Mouse (Mus musculus) stomach, postnatal 0 days (tissue): ENCODE data around the gene Col6a5. TPM values are rescaled to one million over a fixed set of nuclear protein-coding genes. Genes with fewer than 3 reads are reported as not detected.

ENCODE experiments used
- ATAC-seq: fragments of 200-750 bp; cut with Nextera tagmentation; 2 replicates; pipeline ENCODE4 v1.8.0; 2017; ENCODE audit not compliant: low FRiP score, low TSS enrichment
- DNase-seq: peaks from one replicate; pipeline ENCODE4 v3.0.0-alpha.2; 2016; ENCODE audit warnings: low spot score
- H3K27ac ChIP-seq: fragments of 300-500 bp; sonication (generic); replicated peaks from 2 replicates; pipeline ENCODE4 v1.5.1; 2014; ENCODE audit warnings: mild to moderate bottlenecking, control low read depth
- H3K27me3 ChIP-seq: fragments of 300-500 bp; sonication (generic); 2 replicates; pipeline ENCODE4 v1.6.1; 2014; ENCODE audit warnings: low read length; ENCODE audit not compliant: control insufficient read depth, insufficient read depth
- H3K36me3 ChIP-seq: fragments of 300-500 bp; sonication (generic); 2 replicates; pipeline ENCODE4 v1.6.1; 2014; ENCODE audit warnings: low read length, mixed read lengths; ENCODE audit not compliant: control insufficient read depth, insufficient read depth
- H3K4me1 ChIP-seq: fragments of 300-500 bp; sonication (generic); replicated peaks from 2 replicates; pipeline ENCODE4 v1.6.1; 2014; ENCODE audit warnings: antibody characterized with exemption; ENCODE audit not compliant: control insufficient read depth, insufficient read depth
- H3K4me2 ChIP-seq: fragments of 300-500 bp; sonication (generic); replicated peaks from 2 replicates; pipeline ENCODE4 v1.6.1; 2014; ENCODE audit warnings: low read depth, mild to moderate bottlenecking, control low read depth, moderate library complexity
- H3K4me3 ChIP-seq: fragments of 300-500 bp; sonication (generic); 2 replicates; pipeline ENCODE4 v1.5.1; 2014; ENCODE audit warnings: low read depth, low read length, control low read depth
- H3K9ac ChIP-seq: fragments of 300-500 bp; sonication (generic); 2 replicates; pipeline ENCODE4 v1.6.1; 2014; ENCODE audit warnings: mild to moderate bottlenecking, low read length, control low read depth, mixed read lengths
- H3K9me3 ChIP-seq: fragments of 300-500 bp; sonication (generic); 2 replicates; pipeline ENCODE4 v1.6.1; 2016; ENCODE audit warnings: low read length; ENCODE audit not compliant: control insufficient read depth
- CTCF ChIP-seq: IDR thresholded peaks from 2 replicates; pipeline ENCODE4 v1.5.1; 2016; ENCODE audit warnings: antibody characterized with exemption, low read depth, mild to moderate bottlenecking, moderate library complexity
- EP300 ChIP-seq: optimal IDR thresholded peaks from 2 replicates; pipeline ENCODE3; 2016; ENCODE audit warnings: antibody characterized with exemption
- WGBS: fragments of 180-500 bp; shearing (Covaris S2); extraction: QIAGEN DNeasy Blood & Tissue Kit; methylation state at CpG from one replicate; pipeline ENCODE4 v1.1.7; 2014; 5-methylcytosine and 5-hydroxymethylcytosine counted together
- polyA plus RNA-seq: library from polyadenylated mRNA; unstranded; fragments of >200 nt; fragmentation: Nextera tagmentation; extraction: Ambion mirVana; gene quantifications from 2 replicates; pipeline ENCODE4 v1.2.1, GENCODE M21; 2015

The Col6a5 gene
- polyA plus RNA-seq, 1 experiment from 2014 or later = 2.9 TPM

DNA sequence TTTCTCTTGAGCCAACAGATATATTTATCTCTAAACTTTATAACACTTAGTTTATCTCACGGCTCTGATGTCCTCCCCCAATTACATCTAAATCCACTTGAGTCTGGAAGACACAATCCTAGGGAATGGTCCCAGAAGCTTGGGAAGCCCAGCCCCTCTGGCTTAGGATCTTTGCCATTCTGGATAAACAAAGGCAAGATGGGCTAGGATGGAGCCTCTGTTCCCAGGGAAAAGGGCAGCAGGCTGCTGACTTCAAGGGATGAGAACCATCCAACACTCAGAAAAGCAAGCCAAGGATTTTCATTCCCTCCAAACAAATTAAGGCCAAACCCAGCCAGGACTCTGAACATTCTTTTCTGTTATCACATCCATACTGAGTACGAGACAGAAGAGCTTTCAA, 51.1 kb downstream of the Col6a5 start:
- Histone ChIP-seq H3K4me3 (no peak overlapping the region), H3K4me1 (no peaks in the 10 kb centered on the region), H3K9me3 (no peaks in the 10 kb centered on the region), H3K4me2 (no peak overlapping the region), H3K36me3 (no peaks in the 10 kb centered on the region), H3K27me3 (no peaks in the 10 kb centered on the region), H3K9ac (no peak overlapping the region), H3K27ac (no peak overlapping the region)
- TF ChIP-seq CTCF (no peak), EP300 (no peak)
- DNase-seq = no peak
- WGBS = 39% methylated on average over 2 of the region's 2 CpGs
- no peak for ATAC-seq

DNA sequence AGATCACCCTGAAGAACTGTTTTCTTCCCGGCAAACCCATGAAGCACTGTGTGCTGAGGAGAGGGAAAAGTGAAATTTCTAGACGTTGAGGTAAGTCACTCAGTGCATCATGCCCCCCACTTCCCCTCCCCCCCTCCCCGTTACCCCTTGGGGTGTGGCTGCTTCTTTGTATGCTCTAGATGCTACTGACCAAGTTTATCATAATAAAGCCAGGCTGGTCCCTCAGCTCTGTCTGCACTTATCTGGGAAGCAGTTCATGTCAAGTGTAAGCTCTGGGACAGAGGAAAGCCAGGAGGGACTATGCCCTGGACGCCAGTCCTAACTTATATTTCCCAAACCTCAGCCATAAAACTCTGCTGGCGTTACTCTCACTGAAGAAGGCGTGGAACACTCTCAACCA, 53.0 kb downstream of the Col6a5 start:
- DNase-seq = no peak
- Histone ChIP-seq H3K27ac (no peak overlapping the region), H3K9me3 (no peaks in the 10 kb centered on the region), H3K27me3 (no peaks in the 10 kb centered on the region), H3K4me2 (no peak overlapping the region), H3K9ac (no peak overlapping the region), H3K36me3 (no peaks in the 10 kb centered on the region), H3K4me3 (no peak overlapping the region), H3K4me1 (no peaks in the 10 kb centered on the region)
- TF ChIP-seq EP300 (no peak), CTCF (no peak)
- WGBS = 81% methylated on average over 6 of the region's 6 CpGs
- ATAC-seq = no peak

DNA sequence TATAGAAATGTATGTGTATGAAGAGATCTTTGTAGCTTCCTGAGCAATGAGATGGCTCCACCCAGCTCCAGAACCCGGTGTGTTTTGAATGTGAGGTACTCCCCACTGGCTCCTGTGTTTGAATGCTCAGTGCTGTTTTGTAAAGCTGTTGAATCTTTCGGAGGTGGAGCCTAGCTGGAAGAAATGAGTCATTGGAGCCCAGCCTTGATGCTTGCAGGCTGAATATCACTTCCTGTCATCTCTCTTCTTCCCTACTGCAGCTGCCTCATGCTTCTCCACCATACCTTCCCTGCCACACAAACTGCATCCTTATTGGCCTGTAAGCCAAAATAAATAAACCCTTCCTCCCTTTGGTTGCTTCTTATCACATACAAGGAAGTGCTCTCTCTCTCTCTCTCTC, 72.9 kb downstream of the Col6a5 start:
- Histone ChIP-seq H3K27ac (no peak overlapping the region), H3K9me3 (no peaks in the 10 kb centered on the region), H3K27me3 (no peaks in the 10 kb centered on the region), H3K4me1 (no peaks in the 10 kb centered on the region), H3K9ac (no peak overlapping the region), H3K4me3 (no peak overlapping the region), H3K4me2 (no peak overlapping the region), H3K36me3 (no peaks in the 10 kb centered on the region)
- DNase-seq (no peak), ATAC-seq (0 out of 2 replicates have a peak, but pooled peaks have one; percentile 32)
- no peak for TF ChIP-seq EP300
- TF ChIP-seq CTCF = no peak
- WGBS = 13% methylated on average over 2 of the region's 2 CpGs

DNA sequence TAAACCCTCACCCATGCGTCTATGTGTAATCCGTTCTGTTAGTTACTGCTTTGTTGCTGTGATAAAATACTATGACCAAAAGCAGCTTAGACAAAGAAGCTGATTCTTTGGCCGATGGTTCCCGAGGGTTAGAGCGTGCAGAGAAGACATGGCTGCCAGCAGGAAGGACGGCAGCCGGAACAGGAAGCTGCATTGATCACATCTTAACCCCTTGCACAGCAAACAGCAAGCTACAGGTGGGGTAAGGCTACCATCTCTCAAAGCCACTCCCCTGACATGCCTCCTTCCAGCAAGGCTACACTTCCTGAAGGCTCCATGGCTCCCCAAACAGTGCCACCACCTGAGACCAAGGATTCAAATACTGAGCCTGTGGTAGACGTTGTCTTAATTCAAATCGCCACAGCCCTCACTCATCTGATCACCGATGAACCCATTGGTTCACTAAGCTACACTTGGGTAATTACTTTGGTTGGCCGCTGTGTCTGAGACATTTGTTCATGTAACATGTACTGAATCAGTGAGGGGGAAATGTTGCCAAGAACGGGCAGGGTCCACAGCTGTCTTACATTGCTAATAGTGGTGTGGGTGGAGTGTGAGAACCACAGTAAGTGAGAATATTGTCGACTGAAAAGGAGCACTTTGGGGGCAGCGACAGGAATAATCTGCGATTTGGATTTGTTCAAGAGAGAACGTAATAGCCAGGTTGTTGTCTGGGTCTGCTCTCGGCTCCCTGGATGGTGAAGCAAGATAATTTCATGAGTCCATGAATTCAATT, 75.6 kb downstream of the Col6a5 start:
- no peak overlapping the region for H3K9ac ChIP-seq
- TF ChIP-seq CTCF (no peak), EP300 (no peak)

DNA sequence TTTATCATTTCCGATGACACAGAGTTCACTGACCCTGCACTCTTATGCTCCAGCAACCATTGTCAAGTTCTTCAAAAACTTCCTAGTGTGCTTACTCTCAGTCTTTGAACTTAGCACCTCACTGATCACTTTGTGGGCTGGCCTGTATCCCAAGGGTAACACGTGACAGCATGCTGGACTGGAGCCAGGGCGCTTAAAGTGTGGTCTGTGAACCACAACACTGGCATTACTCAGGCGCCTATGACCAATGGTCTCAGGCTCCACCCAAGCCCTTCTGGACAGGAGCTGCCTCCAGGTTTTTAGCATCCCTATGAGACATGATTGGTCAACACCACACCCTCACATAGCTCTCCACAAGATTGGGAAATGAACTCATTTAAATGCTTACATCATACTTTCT, 79.7 kb downstream of the Col6a5 start:
- no peak for DNase-seq
- Histone ChIP-seq H3K9me3 (no peaks in the 10 kb centered on the region), H3K9ac (no peak overlapping the region), H3K4me3 (no peak overlapping the region), H3K27ac (no peak overlapping the region), H3K36me3 (no peaks in the 10 kb centered on the region), H3K4me2 (no peak overlapping the region), H3K27me3 (no peaks in the 10 kb centered on the region), H3K4me1 (no peaks in the 10 kb centered on the region)
- WGBS = 73% methylated on average over 4 of the region's 4 CpGs
- no peak for TF ChIP-seq EP300
- TF ChIP-seq CTCF = no peak
- no peak for ATAC-seq

More for the DNA sequence above, 75.6 kb downstream of the Col6a5 start:
- H3K27ac ChIP-seq = no peak overlapping the region
- no peak overlapping the region for H3K4me2 ChIP-seq
- ATAC-seq = no peak
- WGBS = 74% methylated on average over 17 of the region's 17 CpGs
- DNase-seq = no peak
- no peaks in the 10 kb centered on the region for H3K36me3 ChIP-seq
- no peaks in the 10 kb centered on the region for H3K9me3 ChIP-seq
- no peaks in the 10 kb centered on the region for H3K27me3 ChIP-seq
- H3K4me3 ChIP-seq = no peak overlapping the region
- no peaks in the 10 kb centered on the region for H3K4me1 ChIP-seq

DNA sequence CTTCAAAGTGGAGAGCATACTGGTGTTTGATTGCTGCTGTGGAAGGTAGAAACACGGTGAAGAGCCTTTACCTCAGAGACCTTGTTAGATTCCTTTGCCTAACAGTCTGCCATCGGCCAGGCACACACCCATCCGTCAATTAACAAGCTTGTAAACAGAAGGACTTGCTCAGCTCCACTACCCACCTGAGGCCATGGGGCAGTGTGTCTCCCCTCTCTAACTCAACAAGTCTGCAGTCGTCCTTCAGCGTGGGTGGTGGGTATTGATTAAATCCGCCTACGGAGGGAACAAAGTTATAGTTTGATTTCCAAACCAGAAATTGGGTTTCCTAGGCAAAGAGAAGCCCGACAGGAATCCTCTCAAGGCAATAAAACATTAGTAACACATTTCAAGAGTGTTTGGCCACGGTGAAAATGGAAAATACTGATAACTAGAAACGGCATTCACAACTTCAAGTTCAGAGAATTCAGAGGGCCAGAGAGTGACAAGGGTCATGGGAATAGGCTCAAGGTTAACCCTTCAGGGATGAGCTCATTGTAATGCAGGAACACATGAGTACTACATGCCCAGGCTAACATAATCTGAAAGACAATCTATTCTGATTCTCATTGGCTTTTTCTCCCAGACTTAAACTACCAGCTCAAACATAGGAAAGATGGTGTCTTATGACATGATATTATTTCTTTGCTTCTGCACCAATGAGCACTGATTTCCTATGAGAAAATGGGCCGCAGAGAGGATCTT, 81.9 kb downstream of the Col6a5 start:
- TF ChIP-seq CTCF (no peak), EP300 (no peak)
- Histone ChIP-seq H3K36me3 (no peaks in the 10 kb centered on the region), H3K27me3 (no peaks in the 10 kb centered on the region), H3K4me3 (no peak overlapping the region), H3K4me2 (no peak overlapping the region), H3K9ac (no peak overlapping the region), H3K27ac (no peak overlapping the region), H3K9me3 (no peaks in the 10 kb centered on the region), H3K4me1 (no peaks in the 10 kb centered on the region)
- DNase-seq = no peak
- WGBS = 50% methylated on average over 11 of the region's 11 CpGs
- ATAC-seq = no peak
